Mouse (Mus musculus): ENCODE measurements around the gene Ppil2.
A peak's percentile ranks its signal among the peaks of the same experiment; 100 is the strongest.

The Ppil2 gene

GRCm38 (mm10) chr16:17110771-17111743 lies at the start of gene Ppil2:
Gene Ppil2, minus strand, starts transcription at chr16:17111257.
- peak; percentile 69 for DNase-seq (ENCODE audit: low spot score)

- no peak for DNase-seq (ENCODE audit: low spot score)
Measured at GRCm38 (mm10) chr16:17154346-17154745, 43.3 kb upstream of the Ppil2 start.

GRCm38 (mm10) chr16:17151874-17152273 lies 40.8 kb upstream of the Ppil2 start:
- DNase-seq (ENCODE audit: low spot score): no peak

- no peak for DNase-seq (ENCODE audit: low spot score)
Measured at GRCm38 (mm10) chr16:17150520-17151258, 39.6 kb upstream of the Ppil2 start.

GRCm38 (mm10) chr16:17148084-17148483 lies 37.0 kb upstream of the Ppil2 start:
- peak; percentile 64 for DNase-seq (ENCODE audit: low spot score)

GRCm38 (mm10) chr16:17147391-17147929 lies 36.4 kb upstream of the Ppil2 start:
- DNase-seq (ENCODE audit: low spot score): peak; percentile 49

GRCm38 (mm10) chr16:17146772-17147235 lies 35.7 kb upstream of the Ppil2 start, which contains the start of gene Ccdc116:
Gene Ccdc116, minus strand, starts transcription at chr16:17147229.
- DNase-seq (ENCODE audit: low spot score): peak; percentile 86

GRCm38 (mm10) chr16:17144339-17144738 lies 33.3 kb upstream of the Ppil2 start, which contains the start of gene Ydjc:
Gene Ydjc, plus strand, starts transcription at chr16:17144621.
- DNase-seq (ENCODE audit: low spot score): no peak

- DNase-seq (ENCODE audit: low spot score): no peak
Measured at GRCm38 (mm10) chr16:17137355-17137754, 26.3 kb upstream of the Ppil2 start.

- DNase-seq (ENCODE audit: low spot score): no peak
Measured at GRCm38 (mm10) chr16:17132906-17133200, 21.8 kb upstream of the Ppil2 start.

- DNase-seq (ENCODE audit: low spot score): peak; percentile 98
Measured at GRCm38 (mm10) chr16:17132089-17132905, 21.2 kb upstream of the Ppil2 start, which contains the start of gene Sdf2l1. Gene Sdf2l1, minus strand, starts transcription at chr16:17132383.

GRCm38 (mm10) chr16:17131191-17132088 lies 20.4 kb upstream of the Ppil2 start:
- peak; percentile 50 for DNase-seq (ENCODE audit: low spot score)

- DNase-seq (ENCODE audit: low spot score): peak; percentile 48
Measured at GRCm38 (mm10) chr16:17127292-17127691, 16.2 kb upstream of the Ppil2 start.

GRCm38 (mm10) chr16:17124871-17125520 lies 13.9 kb upstream of the Ppil2 start, which contains the start of gene 2610318N02Rik:
Gene 2610318N02Rik, minus strand, starts transcription at chr16:17125167.
- DNase-seq (ENCODE audit: low spot score): peak; percentile 78

GRCm38 (mm10) chr16:17124119-17124870 lies 13.2 kb upstream of the Ppil2 start:
- DNase-seq (ENCODE audit: low spot score): no peak

GRCm38 (mm10) chr16:17121569-17121968 lies 10.5 kb upstream of the Ppil2 start:
- no peak for DNase-seq (ENCODE audit: low spot score)

- no peak for DNase-seq (ENCODE audit: low spot score)
Measured at GRCm38 (mm10) chr16:17117309-17117799, 6.3 kb upstream of the Ppil2 start.

GRCm38 (mm10) chr16:17104600-17104999 lies 6.5 kb downstream of the Ppil2 start:
- no peak for DNase-seq (ENCODE audit: low spot score)
